Mouse (Mus musculus) MN1 (cell line): Measurements from ENCODE around the gene Olfr1085.
"Not testable (repeated sequence)": the region's sequence is repeated elsewhere in the genome, so short reads cannot be mapped to it uniquely, and the experiment has no call there.

ENCODE experiments used
- DNase-seq: peaks from one replicate; pipeline ENCODE4 v3.0.0-alpha.2; 2016; ENCODE audit warnings: low spot score

The Olfr1085 gene

DNA sequence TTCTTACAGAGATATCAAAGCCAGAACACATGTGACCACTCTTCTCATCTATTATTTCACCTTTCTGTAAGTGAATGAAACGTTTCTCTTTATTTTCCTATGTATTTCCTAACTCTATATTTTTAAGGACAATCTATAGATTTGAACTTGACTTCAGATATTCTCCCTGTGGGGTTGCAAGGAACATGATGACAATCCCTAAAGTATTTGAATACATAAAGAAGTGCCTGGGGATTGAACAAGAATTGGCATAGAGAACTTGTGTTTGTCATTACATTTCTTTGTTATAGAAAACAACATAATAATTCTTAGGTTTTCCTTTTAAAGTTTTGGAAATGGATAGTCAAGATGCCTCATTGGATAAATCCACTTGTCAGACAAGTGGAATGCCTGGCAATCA lies at the start of gene Olfr1085:
Gene Olfr1085 (minus strand): TSS at position 101 of the 400 bp plus-strand sequence.
- no peak for DNase-seq

DNA sequence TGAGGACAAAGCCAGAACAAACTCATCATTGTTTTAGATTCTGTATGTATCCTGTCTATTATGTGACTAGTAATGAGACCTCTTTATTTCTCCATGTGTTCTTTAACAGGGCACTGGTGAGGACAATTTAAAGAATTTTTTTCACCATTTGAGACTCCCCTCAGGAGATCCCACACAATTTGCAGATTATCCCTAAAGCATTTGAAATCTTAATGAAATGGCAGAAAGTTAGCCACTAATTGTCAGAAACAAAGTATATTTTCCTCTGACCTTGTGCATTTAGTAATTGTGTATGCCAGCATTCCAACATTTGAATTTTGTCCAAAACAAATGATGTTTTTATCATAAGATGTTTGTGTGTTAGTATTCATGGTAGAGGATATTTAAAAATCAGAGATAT lies 36.5 kb upstream of the Olfr1085 start, which contains the start of gene Olfr1087:
Gene Olfr1087 (minus strand): TSS at position 101 of the 400 bp plus-strand sequence.
- DNase-seq, result no peak

DNA sequence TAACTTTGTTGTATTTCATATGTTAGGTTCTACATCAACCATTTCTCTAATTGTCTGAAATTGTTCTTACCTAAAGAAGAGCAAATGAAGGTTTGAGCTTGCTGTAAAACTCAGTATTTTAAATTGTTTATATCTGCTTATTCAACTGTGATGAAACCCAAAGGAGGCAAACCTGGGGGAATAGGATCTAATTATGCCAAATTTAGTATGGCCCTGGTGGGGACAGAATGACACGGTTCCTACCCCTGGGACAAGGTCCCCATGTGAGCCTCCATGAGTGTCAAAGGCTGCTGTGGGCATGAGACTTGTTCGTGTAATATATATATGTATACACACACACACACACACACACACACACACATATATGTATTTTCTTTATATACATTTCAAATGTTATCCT lies 18.2 kb upstream of the Olfr1085 start, which contains the start of gene Olfr1086:
Gene Olfr1086 (minus strand): TSS at position 101 of the 400 bp plus-strand sequence.
- no peak for DNase-seq

DNA sequence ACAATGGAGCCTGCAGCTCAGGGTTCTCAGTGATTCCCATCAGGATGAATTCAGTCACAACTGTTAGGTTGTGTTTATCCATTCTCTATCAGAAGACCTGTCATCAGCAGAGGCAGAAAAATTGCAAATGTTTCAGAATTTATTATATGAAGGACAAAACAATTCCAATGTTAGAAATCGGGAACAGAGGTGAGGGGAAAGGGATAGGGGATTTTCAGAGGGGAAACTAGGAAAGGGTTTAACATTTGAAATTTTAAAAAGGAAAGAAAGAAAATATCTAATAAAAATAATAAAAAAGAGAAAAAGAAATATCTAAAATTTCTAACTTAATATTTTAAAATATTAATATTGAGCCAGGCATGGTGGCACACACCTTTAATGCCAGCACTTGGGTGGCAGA lies 22.2 kb downstream of the Olfr1085 start, which contains the start of gene Olfr1084:
Gene Olfr1084 (minus strand): TSS at position 101 of the 400 bp plus-strand sequence.
- DNase-seq, result not testable (repeated sequence)
